Mouse (Mus musculus): Measurements from ENCODE around the gene Serpina10.
"Not testable (repeated sequence)": the region's sequence is repeated elsewhere in the genome, so short reads cannot be mapped to it uniquely, and the experiment has no call there.

Gene Serpina10

DNA sequence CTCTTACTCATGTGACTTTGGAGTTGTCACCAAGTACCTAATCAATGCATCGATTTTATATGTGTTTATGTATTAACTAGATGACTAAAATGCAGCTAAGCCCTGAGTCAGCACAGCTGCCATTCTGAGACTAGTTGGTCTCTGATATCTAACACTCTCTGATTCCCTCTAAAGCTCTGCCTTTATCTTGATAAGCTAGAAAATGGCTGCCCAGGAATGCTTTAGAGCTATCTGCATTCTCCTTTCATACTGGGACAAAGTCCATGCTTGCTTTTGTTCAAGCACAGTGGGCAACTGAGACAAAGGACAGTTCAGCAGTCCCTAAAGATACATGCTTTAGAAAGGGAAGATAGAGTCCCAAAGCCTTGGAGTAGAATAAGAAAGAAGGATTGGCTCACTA lies 16.1 kb downstream of the Serpina10 start:
- no peak for DNase-seq (ENCODE audit: low read depth)

DNA sequence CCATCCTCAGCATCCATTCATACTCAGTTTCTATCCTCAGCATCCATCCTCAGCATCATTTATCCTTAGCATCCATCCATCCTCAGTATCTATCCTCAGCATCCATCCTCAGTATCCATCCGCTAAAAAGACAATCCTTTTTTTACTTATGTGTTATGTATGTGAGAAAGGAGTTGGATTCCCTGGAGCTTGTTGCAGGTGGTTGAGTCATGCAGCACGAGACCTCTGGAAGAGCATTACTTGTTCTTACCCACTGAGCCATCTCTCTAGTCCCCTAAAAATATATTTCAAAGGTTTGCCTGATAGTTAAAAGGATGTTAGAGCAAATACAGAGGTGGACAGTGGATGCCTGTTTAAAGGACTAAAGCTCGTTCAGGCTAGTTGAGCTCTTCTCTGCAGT lies 29.4 kb downstream of the Serpina10 start:
- no peak for DNase-seq (ENCODE audit: low read depth)

DNA sequence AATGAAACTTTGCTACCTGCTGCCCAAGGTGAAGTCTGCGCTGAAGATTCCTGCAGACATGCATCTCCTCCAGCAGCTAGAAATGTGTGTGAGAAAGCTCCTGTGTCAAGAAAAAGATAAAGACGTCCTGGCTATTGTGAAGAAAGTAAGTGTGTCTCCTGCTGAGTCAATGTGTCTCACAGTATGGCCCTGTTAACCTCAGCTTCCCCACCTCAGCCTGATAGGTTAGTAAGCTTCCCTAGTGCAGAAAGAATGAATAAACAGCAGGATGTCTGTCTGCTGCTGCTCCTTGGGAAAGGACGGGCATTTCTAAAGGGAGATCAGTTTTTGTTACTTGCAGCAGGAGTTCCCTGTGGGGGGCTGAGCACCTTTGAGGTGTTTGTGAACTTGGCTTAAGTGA lies 30.9 kb downstream of the Serpina10 start:
- no peak for DNase-seq (ENCODE audit: low read depth)

DNA sequence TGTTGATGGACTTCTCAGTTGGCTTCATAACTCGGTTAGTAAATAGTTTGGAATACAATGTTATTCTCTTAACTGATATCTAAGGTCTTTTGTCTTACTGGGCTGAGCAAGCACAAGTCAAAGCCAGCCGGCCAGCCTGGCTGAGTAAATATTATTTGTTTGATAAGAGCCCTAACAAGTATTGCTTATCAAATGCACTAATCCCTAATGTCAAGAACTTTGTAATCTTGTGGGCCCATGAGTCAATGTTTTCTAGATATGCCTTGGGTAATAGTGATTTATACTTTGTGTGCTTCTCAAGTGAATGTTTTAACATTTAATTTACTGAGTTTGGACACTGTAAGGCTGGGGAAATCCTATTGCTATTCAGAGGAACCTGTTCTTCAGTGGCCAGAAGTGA lies 32.8 kb downstream of the Serpina10 start:
- no peak for DNase-seq (ENCODE audit: low read depth)

DNA sequence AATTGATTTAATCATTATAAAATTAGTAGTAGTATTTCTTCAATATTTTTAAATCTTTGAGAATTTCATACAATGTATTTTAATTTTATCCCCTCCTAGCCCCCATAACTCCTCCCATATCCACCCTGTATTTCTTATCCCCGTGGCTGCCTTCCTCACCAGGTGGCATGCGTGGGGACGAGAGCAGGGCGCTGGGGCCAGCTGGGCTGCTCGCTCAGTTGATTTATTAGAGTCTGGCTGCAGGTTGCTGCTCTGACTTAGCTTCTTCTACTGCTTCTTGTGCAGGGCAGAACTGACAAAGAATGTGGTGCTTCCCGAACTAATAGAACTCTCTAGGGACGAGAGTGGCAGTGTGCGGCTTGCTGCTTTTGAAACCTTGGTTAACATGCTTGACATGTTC lies 47.5 kb downstream of the Serpina10 start:
- no peak for DNase-seq (ENCODE audit: low read depth)

DNA sequence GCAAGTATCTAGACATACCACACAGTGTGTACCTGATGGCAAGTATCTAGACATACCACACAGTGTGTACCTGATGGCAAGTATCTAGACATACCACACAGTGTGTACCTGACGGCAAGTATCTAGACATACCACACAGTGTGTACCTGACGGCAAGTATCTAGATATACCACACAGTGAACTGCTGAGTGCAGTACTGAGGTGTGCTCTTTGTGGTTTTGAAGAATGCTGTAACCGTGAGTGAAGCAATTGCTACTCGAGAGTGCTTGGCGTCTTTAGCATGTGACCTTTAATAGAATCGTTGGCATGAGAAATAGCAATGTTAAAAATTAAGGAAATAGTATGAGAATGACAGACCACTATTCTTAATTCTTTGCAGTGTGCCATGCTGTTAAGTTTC lies 53.1 kb downstream of the Serpina10 start:
- not testable (repeated sequence) for DNase-seq (ENCODE audit: low read depth)

DNA sequence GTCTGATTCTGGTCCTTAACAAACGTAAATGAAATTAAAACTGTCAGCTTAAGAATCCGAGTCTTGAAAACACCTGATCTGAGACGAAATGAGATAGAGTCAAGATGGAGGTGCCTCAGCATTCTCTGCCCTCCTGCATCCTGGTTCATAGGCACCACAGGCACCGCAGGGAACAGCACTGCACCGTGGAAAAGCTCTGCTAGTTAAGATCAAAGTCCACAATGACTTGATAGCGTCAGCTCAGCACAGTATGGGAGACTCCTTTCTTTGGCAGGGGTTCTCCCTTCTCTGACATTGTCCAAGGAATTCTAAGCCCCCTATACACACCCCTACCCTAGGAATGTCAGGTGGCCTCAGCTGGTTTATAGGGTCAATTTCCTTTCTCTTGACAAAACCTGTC lies 61.6 kb downstream of the Serpina10 start:
- no peak for DNase-seq (ENCODE audit: low read depth)

DNA sequence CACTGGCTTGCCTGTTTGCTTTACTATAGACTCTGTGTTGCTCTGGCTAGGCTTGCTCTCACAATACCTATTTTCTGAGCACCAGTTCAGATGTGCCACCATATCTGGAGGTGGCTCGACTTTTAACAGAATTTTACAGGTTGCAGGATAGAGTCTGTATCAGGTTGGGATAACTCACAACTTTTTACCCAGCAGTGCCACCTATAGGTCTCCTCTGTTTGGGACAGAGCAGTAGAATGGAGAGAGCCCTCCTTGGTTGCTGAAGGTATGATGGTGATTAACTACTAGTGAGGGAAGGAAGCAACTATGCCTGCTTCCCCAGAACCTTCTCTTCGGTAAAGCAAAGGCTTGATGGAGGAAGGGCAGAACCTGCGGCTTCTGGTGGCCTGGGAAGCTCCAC lies 64.1 kb downstream of the Serpina10 start:
- peak; percentile 52 for DNase-seq (ENCODE audit: low read depth)

DNA sequence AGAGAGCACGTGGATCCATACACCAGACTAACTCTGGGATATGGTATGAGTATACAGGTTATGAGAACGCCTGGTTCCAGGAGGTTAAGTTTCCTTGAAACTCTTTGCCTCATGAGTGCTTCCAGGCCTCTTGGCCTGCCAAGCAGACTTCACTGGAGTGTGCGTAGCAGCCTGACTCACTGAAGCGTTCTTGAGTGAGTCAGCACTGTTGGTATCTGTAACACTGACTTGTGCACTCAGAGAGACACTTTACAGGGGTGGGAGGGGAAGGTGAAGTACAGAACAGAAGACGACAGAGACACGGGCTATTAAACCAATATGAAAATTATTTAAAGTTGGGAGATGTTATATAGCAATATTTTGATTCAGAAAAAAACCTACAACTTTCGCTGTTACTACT lies 66.1 kb downstream of the Serpina10 start:
- DNase-seq (ENCODE audit: low read depth): no peak

All from induced T-regulatory cell, adult 2 months (primary cell).